Mouse (Mus musculus) ES-E14 (cell line): ENCODE measurements around the gene Drc3.
A peak's percentile ranks its signal among the peaks of the same experiment; 100 is the strongest.

Source experiments
- CHD2 ChIP-seq: IDR thresholded peaks from 2 replicates; pipeline ENCODE4 v1.6.1; 2014; ENCODE audit warnings: mild to moderate bottlenecking, low read depth, low read length, inconsistent platforms
- HCFC1 ChIP-seq: IDR thresholded peaks from 2 replicates; pipeline ENCODE4 v1.6.1; 2012; ENCODE audit warnings: low read length, inconsistent platforms, borderline replicate concordance; ENCODE audit not compliant: insufficient read depth
- MAFK ChIP-seq: IDR thresholded peaks from 2 replicates; pipeline ENCODE4 v1.6.1; 2014; ENCODE audit warnings: mild to moderate bottlenecking, low read depth, low read length, inconsistent platforms; ENCODE audit not compliant: insufficient read depth
- ZC3H11A ChIP-seq: IDR thresholded peaks from 2 replicates; pipeline ENCODE4 v1.6.1; 2012; ENCODE audit warnings: low read depth, mild to moderate bottlenecking, inconsistent platforms, low read length, borderline replicate concordance
- ZNF384 ChIP-seq: IDR thresholded peaks from 2 replicates; pipeline ENCODE4 v1.6.1; 2012; ENCODE audit warnings: low read depth, low read length, inconsistent platforms

GRCm38 (mm10) chr11:60306834-60307233, 46.3 kb upstream of the Drc3 start:
- no peak for TF ChIP-seq MAFK
- peak; percentile 55 for TF ChIP-seq ZC3H11A
- no peak for TF ChIP-seq HCFC1
- TF ChIP-seq ZNF384, result no peak
- no peak for TF ChIP-seq CHD2
